Mouse (Mus musculus) lung, adult 18-20 months (tissue): Measurements from ENCODE around the gene Fam227a.

ENCODE experiments used
- DNase-seq, 2 experiments: peaks; one replicate each; pipeline ENCODE4 v3.0.0; 2022; ENCODE audit warnings: mixed read lengths in 2 of 2

Fam227a gene

DNA sequence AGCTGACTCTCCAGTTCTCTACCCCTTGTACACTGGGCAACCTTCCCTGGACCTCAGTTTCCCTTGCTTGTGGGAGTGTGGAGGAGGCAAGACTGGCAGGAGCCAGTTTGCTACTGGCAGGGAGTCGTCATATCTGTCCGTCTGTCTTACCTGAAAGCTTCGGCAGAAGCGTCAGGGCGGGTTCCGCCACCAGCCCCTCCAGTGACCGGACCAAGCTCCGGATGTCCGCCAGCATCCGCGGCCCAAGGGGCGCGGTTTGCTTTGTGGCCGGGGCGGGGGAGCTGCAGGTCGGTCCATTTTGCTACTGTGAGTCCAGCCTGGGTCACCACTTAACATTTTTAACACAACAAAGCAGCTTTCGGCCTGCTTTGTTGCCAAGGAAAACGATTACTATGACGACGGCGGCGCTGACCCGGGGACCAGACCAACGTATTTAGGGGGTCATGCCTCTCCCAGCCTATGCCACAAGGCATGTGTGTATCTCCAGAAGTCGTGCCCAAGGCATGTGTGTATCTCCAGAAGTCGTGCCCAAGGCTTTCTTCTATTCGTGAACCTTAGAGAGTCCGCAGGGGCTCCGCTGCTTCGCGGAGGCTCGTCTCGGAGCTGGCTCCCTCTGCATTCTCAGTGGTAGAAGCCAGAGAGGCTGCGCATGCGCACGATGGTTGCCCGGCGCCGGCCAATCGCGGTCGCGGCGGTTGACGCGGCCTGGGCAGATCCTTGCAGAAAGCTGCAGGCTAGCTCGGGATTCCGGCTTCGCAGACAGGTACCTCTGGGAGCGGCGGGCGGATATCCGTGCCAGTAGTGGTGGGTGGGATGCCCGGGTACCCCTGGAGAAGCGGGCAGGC, at the start of gene Fam227a, which contains the start of gene Cby1:
Gene Fam227a, minus strand, starts transcription at position 426 of the 845 bp plus-strand sequence.
Gene Cby1, plus strand, starts transcription at position 669 of the 845 bp plus-strand sequence.
- peak; percentile 94 to 95 for DNase-seq

DNA sequence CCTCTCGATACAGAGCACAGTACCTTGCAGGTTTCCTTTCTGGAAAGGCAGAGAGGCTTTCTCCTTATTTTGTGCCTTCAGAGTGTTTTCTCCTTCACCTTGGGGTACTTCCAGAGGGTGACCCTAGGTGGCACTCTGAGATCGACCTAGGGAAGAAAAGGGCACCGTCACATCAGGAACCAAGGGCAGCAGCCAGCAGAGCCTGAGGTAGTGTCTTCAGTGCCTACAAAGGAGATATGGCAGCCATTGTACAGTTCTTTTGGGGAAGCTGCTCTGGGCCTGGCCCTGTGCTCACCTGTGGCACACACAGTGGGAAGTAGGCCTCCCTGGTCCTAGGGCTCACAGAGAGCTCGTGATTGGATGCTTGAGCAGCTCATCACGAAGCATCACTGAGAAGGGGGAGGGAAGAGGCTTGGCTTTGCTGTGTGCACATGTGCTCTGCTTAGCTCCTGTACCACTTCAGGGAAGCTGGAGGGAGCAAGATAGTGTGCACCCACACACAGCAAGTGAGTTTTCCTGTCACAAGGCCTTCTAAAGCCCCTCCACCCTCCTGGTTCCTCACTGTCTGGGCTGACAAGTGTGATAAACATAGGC, 49.6 kb upstream of the Fam227a start:
- DNase-seq: no peak

DNA sequence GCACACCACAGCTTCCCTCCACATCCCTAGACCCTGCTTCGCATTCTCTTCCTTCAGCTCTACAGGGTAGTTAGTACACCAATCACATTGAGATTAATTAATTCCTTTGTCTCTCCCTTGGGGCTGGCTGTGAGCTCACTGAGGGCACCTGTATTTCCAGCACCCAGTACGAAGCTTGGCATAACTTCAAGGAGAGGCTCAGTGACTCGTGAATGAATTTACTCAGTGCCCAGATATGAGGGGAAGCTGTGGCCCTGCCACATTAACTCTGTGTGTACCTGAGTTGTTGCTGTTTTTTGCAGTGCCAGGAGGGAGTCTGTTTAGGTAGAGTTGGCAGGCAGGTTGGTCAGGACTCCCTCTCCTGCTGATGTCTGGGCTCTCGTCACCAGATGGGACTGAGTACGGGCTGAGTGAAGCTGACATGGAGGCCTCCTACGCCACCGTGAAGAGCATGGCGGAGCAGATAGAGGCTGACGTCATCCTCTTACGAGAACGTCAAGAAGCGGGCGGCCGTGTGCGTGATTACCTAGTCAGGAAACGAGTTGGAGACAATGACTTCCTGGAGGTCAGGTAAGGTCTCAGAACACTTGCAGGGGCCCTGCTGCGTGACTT, 48.0 kb upstream of the Fam227a start:
- no peak for DNase-seq

DNA sequence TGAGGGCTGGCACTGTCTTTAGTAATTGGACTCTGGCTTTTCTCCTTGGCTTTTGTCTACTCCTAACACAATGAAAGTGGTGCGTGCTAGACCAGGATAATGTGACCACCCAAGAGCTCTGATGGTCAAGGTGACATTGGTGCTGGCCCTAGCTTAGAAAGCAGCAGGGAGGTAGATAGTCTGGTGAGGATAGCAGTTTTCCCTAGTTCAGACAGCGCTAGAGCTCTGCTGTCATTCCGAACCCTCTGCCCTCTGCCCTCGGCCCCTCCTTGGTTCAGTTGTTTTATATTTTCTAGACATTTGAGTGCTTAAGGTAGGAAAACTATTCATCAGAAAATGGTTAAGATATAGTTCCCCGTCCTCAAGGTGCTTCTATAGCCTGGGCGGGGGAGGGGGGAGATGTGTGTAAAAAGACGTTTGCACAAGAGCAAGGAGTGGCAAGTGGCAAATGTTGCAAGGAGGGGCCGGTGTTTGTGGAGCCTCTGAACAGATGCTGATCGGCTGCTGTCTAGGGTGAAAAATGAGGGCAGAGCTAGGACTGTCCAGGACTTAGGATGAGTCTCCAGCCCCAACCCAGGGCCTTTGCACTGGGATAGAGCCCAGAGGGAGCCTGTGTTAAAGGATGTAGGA, 38.9 kb upstream of the Fam227a start:
- no peak for DNase-seq

DNA sequence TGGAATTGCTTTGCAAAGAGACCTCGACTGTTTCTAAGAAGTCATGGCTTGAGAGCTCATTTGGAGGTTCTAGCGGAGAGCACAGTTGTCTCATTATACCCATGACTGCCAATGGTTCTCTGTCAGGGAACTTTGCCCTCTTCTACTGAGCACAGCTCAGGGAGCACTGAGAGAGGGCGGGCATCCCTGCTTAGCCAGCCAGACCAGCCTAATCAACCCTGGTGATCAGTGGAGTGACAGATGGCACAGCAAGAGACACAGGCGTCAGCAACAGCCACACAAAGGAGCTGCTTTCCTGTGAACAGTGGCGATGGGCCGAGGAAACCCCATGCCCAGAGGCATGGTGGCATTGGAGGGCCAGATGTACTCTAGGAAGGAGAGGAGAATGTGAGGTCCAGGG, 38.3 kb upstream of the Fam227a start:
- DNase-seq: no peak

DNA sequence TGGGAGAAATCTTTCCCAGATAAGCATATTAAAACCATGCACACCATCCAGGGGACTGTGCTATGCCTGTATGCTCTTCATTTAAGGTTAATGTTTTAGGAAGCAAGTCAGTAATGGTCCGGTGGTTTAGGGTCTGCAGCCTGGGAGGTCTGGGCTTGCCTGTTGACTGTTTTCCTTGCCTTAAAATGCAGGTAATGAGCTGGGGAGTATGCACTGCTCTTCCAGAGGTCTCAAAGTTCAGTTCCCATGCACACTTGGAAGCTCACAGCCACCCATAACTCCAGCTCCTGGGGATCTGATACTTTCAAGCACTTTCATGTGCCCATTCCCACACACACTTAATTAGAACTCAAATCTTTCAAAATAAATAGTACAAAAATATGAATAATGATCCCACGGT, 37.8 kb upstream of the Fam227a start:
- no peak for DNase-seq

DNA sequence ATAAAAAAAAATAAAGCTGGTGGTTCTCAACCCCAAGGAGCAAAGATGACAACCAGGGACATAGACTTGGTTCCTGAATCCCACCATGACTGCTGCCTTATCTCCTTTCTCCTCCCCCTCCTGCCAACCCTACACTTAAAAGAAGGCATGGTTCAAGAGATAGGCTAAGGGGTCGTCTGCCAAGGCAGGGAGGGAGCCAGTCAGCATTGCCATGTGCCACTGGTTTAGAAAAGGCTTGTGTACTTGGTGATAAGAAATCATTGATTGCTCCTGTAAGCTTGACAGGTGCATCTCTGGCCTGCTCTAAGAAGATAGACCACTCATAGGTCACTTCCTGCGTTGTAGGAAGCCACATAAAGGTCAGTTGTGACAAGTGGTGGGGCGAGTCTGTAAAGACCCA, 36.8 kb upstream of the Fam227a start:
- DNase-seq: no peak

DNA sequence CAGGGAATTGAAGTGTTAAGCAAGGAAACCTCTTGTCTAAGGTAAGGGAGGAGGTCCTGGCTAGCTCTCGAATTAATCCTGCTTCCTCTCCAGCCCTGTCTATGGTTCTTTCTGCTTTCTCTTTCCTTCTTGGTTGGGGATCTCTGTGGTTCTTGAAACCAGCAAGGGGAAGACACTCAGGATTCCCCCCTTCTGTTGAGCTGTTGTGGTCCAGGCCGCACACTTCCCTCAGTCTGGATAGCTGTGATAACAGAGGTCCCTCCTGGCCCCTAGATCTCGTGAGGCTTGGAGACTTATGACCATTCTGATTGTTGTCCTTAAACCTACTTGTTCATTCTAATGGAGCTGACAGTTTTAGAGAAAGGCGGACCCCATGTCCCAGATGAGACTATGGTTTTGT, 35.8 kb upstream of the Fam227a start:
- DNase-seq: no peak

DNA sequence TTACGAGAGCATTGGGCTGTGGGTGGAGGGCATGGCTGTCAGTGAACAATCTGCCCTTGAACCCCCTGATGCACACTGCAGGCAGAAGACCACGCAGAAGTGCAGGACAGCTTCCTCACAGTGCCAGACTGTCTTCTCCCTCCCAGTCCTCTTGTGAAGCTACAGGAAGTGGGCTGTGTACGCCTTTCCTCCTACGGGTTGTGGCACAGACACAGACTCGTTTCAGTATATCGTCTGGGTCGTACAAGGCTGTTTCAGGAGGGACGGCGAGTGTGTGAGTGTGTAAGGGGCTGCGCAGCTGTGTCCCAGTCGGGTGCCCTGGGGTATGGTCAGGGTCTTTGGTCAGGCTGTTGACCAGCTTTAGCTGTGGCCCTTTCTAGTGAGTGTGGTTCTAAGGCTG, 35.0 kb upstream of the Fam227a start:
- DNase-seq: peak; percentile 25 to 31

DNA sequence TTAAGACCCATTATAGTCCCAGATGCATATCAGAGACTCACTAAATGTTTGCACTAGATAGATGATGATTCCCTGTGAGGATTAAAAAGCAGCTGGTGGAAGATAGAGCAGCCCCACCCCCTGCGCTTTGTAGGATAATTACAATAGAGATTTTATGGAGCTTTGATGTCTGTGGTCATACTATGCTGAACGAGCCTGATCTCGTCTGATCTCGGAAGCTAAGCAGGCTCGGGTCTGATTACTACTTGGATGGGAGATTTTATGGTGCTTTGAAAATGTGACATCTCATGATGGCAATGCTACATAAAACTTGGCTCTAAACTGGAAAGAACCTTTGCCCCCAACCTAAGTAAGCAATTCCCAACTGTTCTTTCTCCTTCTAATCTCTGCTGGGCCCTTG, 33.6 kb upstream of the Fam227a start:
- DNase-seq: no peak

DNA sequence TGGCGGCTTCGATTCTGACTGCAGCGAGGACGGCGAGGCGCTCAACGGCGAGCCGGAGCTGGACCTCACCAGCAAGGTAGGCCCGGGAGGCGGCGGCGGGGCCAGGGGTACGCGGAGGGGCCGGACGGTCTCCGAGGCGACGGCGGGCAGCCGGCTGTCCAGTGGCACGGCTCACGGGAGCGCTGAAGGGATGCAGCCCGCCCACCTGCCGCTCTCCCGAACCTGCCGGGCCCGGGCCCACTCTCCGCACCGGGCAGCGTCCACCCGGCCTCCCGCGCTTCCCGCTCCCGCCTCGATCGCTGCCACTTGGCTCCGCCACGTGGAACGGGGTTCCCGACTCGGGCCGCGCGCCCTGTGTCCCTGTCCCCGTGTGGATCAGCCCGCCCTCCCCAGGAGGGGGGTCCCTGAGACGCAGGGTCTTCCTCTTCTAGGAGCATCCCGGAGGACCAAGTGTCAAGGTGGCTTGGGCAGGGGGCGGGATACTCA, 32.3 kb upstream of the Fam227a start:
- peak in 1 of 2 experiments; percentile 45 for DNase-seq

DNA sequence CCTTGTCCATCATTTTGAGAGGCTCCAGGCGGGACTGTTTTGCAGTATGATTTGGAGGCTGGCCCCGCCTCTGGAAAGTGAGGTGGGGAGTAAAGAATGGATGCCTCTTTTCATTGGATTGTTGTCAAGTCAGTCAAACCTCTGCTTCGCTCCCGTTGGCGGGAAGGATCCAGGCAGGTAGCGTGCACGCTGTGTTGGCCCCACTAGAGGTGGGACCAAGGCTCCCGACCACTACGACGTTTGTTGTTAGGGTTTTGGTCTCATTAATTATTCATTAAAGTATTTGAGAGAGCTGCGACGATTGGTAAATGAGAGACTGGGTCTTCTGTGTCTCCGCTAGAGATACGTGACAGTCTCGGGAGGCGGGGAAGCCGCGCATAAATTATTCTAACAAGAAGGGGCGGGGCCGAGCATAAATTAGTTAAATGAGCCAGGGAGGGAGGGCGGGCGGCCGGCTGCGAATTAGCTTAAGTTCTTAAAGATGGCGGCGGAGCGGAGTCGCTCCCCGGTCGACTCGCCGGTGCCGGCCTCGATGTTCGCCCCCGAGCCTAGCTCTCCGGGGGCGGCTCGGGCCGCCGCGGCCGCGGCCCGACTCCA, 31.8 kb upstream of the Fam227a start, which contains the start of gene Gtpbp1:
Gene Gtpbp1, plus strand, starts transcription at position 420 of the 597 bp plus-strand sequence.
- DNase-seq: peak; percentile 99

DNA sequence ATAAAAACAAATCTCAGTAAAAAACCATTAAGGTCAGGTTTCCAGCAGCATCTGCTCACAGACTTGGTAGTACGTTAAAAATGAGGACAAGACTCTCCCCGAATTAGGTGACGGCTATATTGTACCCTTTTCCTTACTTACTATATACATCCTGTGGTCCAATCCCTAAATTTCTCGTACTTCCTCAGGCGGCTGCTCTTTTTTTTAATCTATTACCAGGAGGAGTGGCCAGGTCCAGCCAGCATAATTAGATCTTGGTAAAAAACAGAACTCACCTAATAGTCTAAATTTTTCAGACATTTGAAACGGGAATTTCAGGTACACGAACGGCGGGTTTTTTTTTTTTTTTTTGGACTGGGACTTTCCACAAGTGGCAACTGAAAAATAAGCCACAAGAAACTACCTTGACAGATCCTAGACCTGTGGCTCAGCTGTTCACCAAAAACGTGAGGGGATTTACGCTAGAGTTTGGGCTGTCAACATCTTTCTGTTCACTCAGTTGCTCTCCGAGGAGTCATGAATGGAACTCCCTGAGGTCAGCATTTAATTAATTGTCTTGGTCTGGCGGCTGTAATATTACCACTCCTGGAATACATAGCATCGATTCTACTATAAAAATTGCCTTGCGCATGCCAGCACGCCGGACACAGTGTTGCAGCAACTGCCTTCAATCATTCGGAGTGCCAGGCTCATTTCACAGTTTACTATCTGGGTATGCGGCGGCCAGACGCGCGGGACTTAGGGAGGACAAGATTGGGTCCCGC, 31.1 kb upstream of the Fam227a start:
- DNase-seq: no peak

DNA sequence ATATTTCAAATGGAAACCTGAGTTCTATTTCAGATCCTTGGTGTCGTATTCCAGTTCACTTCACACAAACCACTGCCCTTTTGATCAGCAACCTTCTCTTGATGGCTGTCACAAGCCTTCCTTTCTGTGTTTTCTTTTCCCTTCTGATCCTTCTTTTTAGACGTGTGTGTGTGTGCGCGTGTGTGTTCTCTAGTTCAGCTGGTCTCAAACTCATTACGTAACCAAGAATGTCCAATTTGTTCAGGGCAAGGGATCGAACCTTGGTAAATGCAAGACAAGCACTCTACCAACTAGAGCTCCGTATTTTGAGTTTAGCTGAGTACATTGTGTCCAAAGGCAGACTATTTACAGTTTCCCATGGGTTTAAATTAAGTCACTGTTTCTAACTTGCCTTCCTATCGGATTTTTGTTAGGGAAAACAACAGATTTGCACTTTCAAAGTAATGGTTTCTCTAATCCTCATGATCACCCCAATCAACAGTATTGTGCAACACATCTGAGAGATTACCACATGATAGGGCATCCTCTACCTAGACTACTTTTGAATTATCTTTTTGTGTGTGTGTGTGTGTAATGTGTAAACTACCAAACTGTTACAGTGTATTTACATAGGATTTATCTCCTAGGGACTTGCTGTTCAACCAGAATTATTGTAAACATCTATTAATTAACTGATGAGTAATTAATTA, 29.7 kb upstream of the Fam227a start:
- no peak for DNase-seq

DNA sequence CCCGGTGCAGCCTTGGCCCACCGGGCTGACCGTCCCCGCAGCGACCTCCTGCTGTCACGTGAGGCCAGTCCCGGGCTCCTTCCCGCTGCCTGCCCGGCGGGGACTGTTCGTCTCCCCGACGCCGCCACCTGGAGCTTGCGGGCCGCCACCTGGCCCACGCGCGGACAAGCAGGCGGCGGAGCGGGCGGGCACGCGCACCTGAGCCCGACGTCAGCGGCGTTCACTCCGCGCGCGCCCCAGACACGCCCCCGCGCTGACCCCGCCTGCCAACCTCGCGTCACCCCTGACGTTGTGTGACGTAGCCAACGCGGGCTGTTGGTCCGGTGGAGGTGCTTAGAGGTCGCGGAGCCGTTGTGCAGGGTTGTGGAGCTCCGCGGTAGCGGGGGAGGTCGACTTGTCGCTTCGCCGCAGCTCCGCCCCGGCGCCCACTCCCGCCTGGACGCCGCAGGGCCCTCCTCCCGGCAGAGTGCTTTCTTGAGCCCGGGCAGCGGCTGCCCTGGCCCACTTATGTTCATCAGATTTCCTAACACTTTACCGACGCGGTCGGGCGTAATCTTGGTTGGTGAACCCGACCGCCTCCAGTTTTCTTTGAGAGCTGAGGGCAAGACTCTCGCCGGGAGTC, 29.0 kb upstream of the Fam227a start, which contains the start of gene Josd1:
Gene Josd1, minus strand, starts transcription at position 274 of the 622 bp plus-strand sequence.
- peak; percentile 95 for DNase-seq

DNA sequence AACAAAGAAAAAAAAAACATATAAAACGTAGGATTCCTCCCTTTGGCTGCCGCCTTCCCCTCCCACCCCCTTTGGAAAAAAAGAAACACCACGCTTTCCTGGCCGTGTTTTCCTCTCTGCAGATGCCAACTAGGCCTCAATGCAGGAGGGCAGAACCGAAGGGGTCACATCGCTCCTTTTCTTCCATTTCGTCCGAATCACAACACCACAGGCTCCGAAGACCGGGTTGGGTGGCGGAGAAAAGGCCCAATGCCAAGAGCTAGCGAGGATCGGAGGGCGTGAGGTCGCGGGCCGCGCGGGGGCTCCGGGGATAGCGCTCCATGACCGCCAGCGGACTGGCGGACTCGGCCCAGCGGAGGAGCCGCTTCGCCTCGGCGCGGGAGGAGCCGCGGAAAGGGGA, 28.4 kb upstream of the Fam227a start:
- DNase-seq: no peak

DNA sequence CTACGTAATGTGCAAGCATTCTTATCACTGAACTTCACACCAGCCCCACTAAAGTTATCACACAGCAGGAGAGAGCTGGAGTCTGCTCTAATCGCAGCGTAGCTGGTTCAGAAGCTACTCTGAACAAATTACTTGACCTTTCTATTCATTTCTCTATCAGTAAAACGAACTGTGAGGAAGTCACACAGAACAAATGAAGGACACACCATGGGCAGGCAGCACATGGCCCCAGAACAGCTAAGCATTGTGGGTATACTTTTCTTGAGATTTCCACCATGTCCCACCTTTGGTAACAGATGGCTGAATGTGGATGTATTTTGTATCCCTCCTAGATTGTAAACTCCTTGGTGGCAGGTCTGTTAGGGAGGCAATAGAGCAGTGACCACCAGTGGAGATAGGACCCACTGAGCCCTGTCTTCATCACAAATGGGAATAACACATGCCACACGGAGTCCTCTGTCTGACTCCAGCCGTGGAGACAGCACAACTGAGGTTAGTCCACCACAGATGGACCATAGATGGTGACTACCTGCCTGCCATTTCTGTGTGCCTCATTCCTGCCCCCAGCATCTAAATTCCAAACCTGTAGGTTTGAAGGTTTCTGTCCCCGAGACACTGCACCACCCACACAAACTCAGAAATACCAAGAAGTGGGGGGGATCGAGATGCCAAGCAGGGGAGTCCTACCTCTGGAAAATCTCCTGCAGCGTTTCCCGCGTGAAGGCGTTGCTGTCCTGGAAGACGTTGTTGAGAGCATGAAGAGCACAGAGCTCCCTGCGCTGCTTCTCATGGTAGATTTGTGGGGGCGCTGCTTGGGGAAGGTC, 27.5 kb upstream of the Fam227a start:
- DNase-seq: no peak

DNA sequence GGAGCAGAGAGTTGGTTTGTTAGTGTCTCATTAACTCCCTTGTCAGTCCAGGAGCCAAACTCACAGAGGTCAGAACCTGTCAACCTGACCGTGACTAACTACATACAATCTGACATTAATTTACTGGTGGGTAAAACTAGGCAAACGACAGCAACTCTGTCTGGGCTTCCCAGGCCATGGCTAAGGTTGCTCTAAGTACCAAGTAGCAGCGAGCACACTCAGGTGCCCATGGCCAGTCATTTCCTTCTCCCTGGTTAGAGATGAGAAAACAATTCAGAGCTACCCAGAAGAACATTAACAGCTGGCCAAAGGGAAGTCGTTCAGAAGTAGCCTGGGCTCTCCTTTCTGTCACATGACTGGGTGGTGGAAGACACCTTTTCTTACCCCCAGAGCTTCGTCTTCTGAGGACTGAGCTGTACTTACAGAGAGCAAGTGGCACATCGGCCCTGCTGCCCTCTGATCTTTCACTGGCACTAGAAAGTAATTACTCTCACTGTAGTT, 26.4 kb upstream of the Fam227a start:
- DNase-seq: peak in 1 of 2 experiments; percentile 22

DNA sequence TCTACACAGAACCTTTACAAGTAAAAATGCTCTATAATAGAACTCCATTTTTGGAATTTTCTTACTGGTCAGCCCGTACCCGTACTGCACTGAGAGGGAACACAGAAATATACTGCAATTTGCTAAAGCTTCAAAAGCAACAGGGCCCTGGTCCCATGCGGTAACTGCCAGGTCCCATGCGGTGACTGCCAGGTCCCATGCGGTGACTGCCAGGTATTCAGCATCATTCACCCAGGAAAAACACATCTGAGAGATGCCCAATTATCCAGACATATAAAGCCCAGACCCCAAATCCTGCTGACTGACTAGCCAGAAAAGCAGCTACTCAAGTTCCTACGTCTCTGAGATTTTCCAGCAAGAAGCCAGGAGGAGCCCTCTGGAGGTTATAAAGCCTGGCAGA, 25.9 kb upstream of the Fam227a start:
- DNase-seq: no peak
